Mouse (Mus musculus): ENCODE data around the gene 5730596B20Rik. TPM values are rescaled to one million over a fixed set of nuclear protein-coding genes. Genes with fewer than 3 reads are reported as not detected.

Gene 5730596B20Rik
- polyA plus RNA-seq, 2 experiments = 0.29 to 0.44 TPM

DNA sequence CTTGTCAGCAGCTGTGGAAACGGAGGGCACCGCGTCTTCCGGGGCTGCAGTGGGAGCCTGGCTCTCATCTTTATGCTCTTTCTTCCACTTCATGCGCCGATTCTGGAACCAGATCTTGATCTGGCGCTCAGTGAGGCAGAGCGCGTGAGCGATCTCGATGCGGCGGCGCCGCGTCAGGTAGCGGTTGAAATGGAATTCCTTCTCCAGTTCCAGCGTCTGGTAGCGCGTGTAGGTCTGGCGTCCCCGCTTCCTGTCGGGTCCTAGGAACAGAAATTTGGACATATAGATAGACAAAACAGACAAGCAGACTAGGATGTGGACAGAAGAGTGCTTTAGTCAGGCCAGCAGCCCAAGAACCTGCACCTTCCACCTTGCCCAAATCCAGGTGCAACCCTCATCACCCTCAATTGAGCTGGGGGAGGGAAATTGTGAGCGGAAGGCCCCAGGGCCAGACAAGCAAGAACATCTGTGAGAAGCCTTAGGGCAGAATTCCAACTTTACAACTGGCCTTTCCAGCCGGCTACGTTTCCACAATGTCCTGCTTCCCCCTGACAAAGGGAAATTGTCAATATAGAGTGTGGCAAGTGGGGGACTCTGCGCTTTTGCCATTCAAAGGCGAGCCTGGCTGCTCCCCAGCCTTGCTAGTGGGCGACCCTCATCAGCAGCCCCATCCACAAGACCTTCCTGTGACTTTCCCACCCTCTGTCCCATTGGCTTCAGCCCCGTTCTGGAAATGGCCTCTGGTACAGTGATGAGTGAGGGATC, 38.7 kb downstream of the 5730596B20Rik start:
- peak overlapping the region; percentile 58; the same call in 1 of the 2 replicates for H3K27ac ChIP-seq (replicated peaks; ENCODE audit: low read depth, low read length)
- peak overlapping the region; percentile 65 for H3K4me3 ChIP-seq (replicated peaks; ENCODE audit: low read length)
- peak; percentile 54 for DNase-seq (ENCODE audit: low spot score)
- no peaks in the 10 kb centered on the region for H3K36me3 ChIP-seq (ENCODE audit: control insufficient read depth, insufficient read depth, low read length)
- H3K4me1 ChIP-seq (ENCODE audit: control insufficient read depth, insufficient read depth, low read length) = peaks cover 45% of the 10 kb centered on the region
- peaks cover 28% of the 10 kb centered on the region for H3K27me3 ChIP-seq (ENCODE audit: control insufficient read depth, insufficient read depth, low read length)
- TF ChIP-seq POLR2A (IDR thresholded peaks at IDR 0.05; ENCODE audit: borderline replicate concordance, extremely low read depth, insufficient read depth, insufficient read length) = no peak
- no peaks in the 10 kb centered on the region for H3K9me3 ChIP-seq (ENCODE audit: control insufficient read depth, low read length)
- H3K9ac ChIP-seq (ENCODE audit: low read depth, low read length, severe bottlenecking) = peak overlapping the region; percentile 71
- 4% methylated on average over 30 of the region's 30 CpGs for WGBS
- ATAC-seq (ENCODE audit: low FRiP score, low read depth) = no peak
- peak overlapping the region; percentile 96 for H3K4me2 ChIP-seq (replicated peaks; ENCODE audit: low read depth, low read length, severe bottlenecking)

DNA sequence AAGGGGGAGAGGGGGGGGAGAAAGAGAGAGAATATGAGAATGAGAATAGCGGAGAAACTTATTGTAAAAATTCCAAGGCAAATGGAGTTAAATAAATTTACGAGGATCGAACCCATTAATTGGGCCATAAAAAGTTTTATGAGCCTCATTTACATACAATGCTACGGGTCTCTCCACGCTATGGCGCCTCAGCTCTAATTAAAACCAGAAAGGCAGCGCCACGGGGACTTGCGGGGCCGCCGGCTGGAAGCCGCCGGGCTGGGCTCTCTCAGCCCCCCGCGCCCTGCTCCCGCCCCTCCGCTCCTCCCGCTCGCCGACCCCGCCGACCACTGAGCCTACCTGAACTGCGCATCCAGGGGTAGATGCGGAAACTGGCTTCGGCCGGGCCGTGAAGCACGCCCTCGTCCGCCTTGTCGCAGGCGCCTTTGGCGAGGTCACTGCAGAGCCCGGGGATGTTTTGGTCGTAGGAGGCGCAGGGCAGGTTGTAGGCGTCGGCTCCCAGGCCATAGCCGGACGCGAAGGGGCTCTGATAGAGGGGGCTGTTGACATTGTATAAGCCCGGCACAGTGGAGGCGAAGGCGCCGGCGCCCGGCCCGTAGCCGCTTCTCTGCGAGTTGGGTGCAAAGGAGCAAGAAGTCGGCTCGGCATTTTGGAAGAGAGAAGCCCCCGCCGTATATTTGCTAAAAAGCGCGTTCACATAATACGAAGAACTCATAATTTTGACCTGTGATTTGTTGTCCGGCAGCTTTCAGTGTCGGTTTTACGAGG, 39.6 kb downstream of the 5730596B20Rik start:
- peak overlapping the region; percentile 89 for H3K27ac ChIP-seq (replicated peaks; ENCODE audit: low read depth, low read length)

DNA sequence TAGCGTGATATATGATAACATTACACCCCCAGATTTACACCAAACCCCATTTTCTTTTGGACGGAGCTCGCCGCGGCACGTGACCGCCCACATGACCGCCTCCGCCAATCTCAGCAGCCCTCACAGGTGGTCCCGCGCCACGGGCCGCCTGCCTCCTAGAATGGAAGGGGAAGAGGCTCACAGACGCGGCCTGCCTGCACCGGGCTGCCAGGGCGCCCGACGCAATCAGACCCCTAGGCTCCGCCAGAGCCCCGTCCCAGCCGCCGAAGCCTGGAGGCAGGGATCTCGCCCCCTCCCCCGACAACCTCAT, 40.1 kb downstream of the 5730596B20Rik start:
- Histone ChIP-seq H3K27ac (replicated peaks; ENCODE audit: low read depth, low read length) (peak overlapping the region; percentile 89), H3K4me3 (replicated peaks; ENCODE audit: low read length) (peak overlapping the region; percentile 65), H3K4me1 (ENCODE audit: control insufficient read depth, insufficient read depth, low read length) (peaks cover 45% of the 10 kb centered on the region), H3K36me3 (ENCODE audit: control insufficient read depth, insufficient read depth, low read length) (no peaks in the 10 kb centered on the region), H3K9me3 (ENCODE audit: control insufficient read depth, low read length) (no peaks in the 10 kb centered on the region), H3K9ac (ENCODE audit: low read depth, low read length, severe bottlenecking) (peak overlapping the region; percentile 71), H3K4me2 (replicated peaks; ENCODE audit: low read depth, low read length, severe bottlenecking) (peak overlapping the region; percentile 96), H3K27me3 (ENCODE audit: control insufficient read depth, insufficient read depth, low read length) (peaks cover 23% of the 10 kb centered on the region)
- peak; percentile 73 for ATAC-seq (ENCODE audit: low FRiP score, low read depth)
- 2% methylated on average over 24 of the region's 25 CpGs for WGBS
- peak; percentile 91 for DNase-seq (ENCODE audit: low spot score)
- TF ChIP-seq POLR2A (IDR thresholded peaks at IDR 0.05; ENCODE audit: borderline replicate concordance, extremely low read depth, insufficient read depth, insufficient read length) = 0 out of 2 replicates have a peak, but pooled peaks have one; percentile 59

More for the DNA sequence above, 39.6 kb downstream of the 5730596B20Rik start:
- ATAC-seq (ENCODE audit: low FRiP score, low read depth) (no peak), DNase-seq (ENCODE audit: low spot score) (peak; percentile 66)
- TF ChIP-seq POLR2A (IDR thresholded peaks at IDR 0.05; ENCODE audit: borderline replicate concordance, extremely low read depth, insufficient read depth, insufficient read length) = no peak
- Histone ChIP-seq H3K27me3 (ENCODE audit: control insufficient read depth, insufficient read depth, low read length) (peaks cover 23% of the 10 kb centered on the region), H3K9ac (ENCODE audit: low read depth, low read length, severe bottlenecking) (peak overlapping the region; percentile 71), H3K4me3 (replicated peaks; ENCODE audit: low read length) (peak overlapping the region; percentile 65), H3K4me1 (ENCODE audit: control insufficient read depth, insufficient read depth, low read length) (peaks cover 42% of the 10 kb centered on the region), H3K36me3 (ENCODE audit: control insufficient read depth, insufficient read depth, low read length) (no peaks in the 10 kb centered on the region), H3K9me3 (ENCODE audit: control insufficient read depth, low read length) (no peaks in the 10 kb centered on the region), H3K4me2 (replicated peaks; ENCODE audit: low read depth, low read length, severe bottlenecking) (peak overlapping the region; percentile 96)
- 0% methylated on average over 54 of the region's 60 CpGs for WGBS

DNA sequence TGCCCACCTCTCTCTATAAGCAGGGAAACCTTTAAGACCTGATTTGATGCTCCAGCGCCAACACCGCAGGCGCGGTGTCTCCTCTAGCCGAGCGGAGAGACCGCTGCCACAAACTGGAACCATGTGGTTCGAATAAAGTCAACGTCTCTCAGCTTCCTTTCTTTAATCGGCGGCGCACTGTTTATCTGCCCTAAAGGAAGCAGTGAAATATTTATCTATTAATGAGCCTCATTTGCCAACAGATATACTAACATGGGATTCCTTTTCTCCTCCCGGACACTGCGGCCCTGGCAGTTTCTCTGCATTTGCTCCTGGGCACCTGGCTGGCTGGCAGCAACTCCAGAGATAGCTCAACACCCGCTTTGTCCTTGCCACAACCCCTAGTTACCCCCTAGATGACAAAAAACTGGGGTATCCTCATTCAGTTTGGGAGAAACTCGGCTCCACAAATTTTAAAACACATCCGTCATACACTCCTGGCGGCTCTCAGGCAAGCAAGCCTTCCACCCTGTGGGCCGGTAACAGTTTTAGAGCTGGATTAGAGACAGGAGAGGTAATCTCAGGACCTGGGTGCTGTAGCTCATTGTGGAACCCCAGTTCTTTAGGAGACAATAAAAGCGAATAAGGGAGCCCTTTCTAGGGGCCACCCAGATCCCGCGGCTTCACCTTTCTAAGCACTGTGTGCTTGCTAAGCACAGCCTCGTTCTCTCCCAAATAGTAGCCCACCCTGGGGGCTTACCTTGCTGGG, 40.8 kb downstream of the 5730596B20Rik start:
- H3K36me3 ChIP-seq (ENCODE audit: control insufficient read depth, insufficient read depth, low read length) = no peaks in the 10 kb centered on the region
- peak overlapping the region; percentile 89 for H3K27ac ChIP-seq (replicated peaks; ENCODE audit: low read depth, low read length)
- TF ChIP-seq POLR2A (IDR thresholded peaks at IDR 0.05; ENCODE audit: borderline replicate concordance, extremely low read depth, insufficient read depth, insufficient read length) = no peak
- peaks cover 23% of the 10 kb centered on the region for H3K27me3 ChIP-seq (ENCODE audit: control insufficient read depth, insufficient read depth, low read length)
- DNase-seq (ENCODE audit: low spot score) (peak; percentile 59), ATAC-seq (ENCODE audit: low FRiP score, low read depth) (no peak)
- no peaks in the 10 kb centered on the region for H3K9me3 ChIP-seq (ENCODE audit: control insufficient read depth, low read length)
- 11% methylated on average over 23 of the region's 23 CpGs for WGBS
- peaks cover 45% of the 10 kb centered on the region for H3K4me1 ChIP-seq (ENCODE audit: control insufficient read depth, insufficient read depth, low read length)
- H3K4me3 ChIP-seq (replicated peaks; ENCODE audit: low read length) = peak overlapping the region; percentile 65
- H3K4me2 ChIP-seq (replicated peaks; ENCODE audit: low read depth, low read length, severe bottlenecking) = peak overlapping the region; percentile 96
- peak overlapping the region; percentile 71 for H3K9ac ChIP-seq (ENCODE audit: low read depth, low read length, severe bottlenecking)

Measured in limb, embryonic 14.5 days (tissue).